Mouse (Mus musculus) left cerebral cortex, postnatal 4 days (tissue): ENCODE results near the gene Adh1. TPM values are rescaled to one million over a fixed set of nuclear protein-coding genes. Genes with fewer than 3 reads are reported as not detected.

Experiments
- DNase-seq: peaks from one replicate; pipeline ENCODE4 v3.0.0-alpha.2; 2022
- intact Hi-C: fragments of 180-260 bp; cut with DNase I; formaldehyde crosslinking; loops from one replicate; pipeline ENCODE4 v1.15.1; 2025
- total RNA-seq, 2 experiments: library from RNA; stranded (reverse); gene quantifications; 2 replicates each; pipeline ENCODE4 v1.2.3; 2021

The Adh1 gene
- total RNA-seq, 2 experiments from 2014 or later = 2.0 to 2.3 TPM

DNA sequence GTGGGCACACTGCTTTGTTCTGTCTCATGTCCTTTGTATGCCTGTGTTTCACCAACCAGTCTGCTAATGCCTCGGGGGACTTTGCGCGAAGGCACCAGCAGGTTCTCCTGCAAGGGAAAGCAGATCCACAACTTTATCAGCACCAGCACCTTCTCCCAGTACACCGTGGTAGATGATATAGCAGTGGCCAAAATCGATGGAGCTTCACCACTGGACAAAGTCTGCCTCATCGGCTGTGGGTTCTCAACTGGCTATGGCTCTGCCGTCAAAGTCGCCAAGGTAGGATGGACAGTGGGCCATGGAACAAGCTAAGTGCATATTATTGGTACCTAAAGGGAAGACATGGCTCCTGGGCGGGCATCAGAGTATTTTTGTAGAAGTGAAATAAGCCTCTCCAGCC, 21.8 kb downstream of the Adh1 start:
- DNase-seq = no peak
- intact Hi-C loops = no loop called here

GRCm38 (mm10) chr3:138283831-138284230, 23.0 kb downstream of the Adh1 start:
- intact Hi-C loops = no loop called here
- DNase-seq = no peak

DNA sequence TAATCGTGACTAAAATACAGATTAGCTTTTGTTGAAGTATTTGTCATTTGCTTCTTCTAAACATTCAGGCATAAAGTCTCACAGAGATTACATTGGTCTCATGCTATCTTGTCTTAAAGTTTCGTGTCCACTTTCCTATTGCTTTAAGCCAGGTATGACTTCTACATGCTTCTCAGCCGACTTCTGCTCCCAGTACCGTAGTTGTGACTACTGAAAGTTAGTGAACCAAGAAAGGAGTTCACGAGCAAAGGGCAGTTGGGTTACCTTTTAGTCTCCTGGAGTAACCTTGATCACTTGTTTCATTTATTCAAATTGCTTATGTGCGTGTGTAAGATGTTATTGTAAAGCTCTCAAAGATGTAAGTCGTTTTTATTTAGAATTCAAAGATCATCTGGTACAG, 25.2 kb downstream of the Adh1 start:
- no peak for DNase-seq
- intact Hi-C loops = no loop called here

GRCm38 (mm10) chr3:138287686-138288085, 26.9 kb downstream of the Adh1 start:
- intact Hi-C loops = no loop called here
- no peak for DNase-seq

DNA sequence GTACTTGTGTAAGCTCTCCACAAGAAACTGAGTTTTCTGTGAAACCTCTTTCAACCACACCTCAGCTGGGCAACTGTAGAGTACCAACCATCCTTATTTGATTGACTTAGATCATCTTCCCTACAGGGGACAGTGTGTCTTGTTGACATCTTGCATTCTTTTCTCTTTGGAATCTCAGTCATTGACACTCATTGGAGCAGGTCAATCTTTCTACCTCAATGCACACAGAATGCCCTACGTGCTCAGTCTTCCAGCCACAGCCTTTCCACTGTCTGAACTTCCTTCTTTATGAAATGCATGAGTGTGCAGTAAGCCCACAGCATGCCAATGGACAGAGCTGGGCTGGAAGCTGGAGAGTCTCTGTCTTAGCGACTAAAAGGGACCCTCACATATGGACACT, 29.9 kb downstream of the Adh1 start:
- intact Hi-C loops = no loop called here
- DNase-seq = no peak

DNA sequence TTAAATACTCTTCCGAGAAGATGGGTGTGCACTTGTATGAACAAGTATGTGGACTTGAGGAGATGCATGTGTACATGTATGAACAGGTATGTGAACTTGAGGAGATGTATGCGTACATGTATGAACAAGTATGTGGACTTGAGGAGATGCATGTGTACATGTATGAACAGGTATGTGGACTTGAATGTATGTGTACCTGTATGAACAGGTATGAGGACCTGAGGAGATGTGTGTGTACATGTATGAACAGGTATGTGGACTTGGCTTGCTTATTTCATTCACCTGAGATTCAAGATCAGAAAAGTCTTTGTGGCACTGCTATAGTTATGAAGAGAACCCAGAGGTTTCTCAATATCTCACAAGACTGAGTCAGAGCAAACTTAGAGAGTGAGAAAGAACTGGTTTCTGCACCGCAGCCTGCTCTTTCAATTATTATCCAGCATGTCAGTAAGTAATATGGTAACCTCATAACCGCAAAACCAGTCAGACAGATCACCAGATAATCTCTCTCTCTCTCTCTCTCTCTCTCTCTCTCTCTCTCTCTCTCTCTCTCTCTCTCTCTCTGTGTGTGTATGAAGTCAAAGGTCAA, 30.8 kb downstream of the Adh1 start:
- no peak for DNase-seq
- intact Hi-C loops = no loop called here

- intact Hi-C loops = no loop called here
- no peak for DNase-seq
Observed at GRCm38 (mm10) chr3:138293298-138293895, 32.6 kb downstream of the Adh1 start.

GRCm38 (mm10) chr3:138300130-138300529, 39.3 kb downstream of the Adh1 start:
- intact Hi-C loops = no loop called here
- no peak for DNase-seq

DNA sequence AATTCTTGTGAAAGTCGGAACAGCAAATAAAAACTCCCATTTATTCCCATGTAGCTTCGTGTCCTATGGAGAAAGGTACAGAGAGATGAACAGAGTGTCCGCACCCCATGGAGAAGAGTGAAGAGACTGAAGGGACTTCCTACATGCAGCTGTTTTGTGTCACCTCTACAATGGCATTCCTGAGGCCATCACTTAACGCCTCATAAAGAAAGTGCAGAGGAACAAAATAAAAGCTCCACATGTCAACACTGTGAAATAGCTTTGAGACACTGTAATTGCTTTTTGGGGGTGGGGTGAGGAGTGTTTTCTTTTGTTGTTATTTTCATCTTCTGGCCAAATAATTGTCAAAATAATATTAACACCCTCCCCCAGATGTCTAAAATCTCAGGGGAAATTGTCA, 41.9 kb downstream of the Adh1 start:
- DNase-seq = no peak
- intact Hi-C loops = no loop called here

DNA sequence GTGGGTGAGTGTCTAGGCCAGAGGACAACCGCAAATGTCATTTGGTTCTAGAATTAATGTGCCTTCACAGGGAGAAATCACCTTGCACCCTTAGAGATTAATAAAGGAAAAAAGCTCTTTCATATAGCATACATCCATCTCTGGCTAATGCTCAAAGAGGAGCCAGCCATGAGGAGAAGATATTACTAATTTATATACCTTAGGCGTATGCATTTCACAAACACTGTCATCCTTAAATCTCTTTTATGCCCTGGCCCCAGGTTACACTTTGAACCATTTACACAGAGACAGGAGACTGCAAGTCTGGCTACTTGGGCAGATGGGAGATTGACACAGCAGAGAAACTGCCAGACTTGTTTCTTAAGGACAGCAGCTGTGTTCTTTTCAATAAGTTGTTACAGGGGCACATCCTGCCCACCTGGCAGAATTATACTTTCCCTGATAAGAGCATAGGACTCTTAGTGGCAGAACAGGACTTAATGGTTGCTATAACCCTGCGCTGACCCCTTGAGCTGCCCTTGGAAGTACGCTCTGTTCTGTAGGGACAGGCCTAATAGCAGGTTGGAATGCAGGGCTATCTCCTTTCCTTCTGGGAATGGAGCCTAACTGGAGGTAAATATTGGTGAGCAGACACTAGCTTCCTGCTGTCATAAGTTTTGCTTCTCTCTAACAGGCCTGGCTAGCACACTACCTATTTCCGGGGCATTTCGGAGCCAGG, 43.1 kb downstream of the Adh1 start:
- intact Hi-C loops = no loop called here
- no peak for DNase-seq

DNA sequence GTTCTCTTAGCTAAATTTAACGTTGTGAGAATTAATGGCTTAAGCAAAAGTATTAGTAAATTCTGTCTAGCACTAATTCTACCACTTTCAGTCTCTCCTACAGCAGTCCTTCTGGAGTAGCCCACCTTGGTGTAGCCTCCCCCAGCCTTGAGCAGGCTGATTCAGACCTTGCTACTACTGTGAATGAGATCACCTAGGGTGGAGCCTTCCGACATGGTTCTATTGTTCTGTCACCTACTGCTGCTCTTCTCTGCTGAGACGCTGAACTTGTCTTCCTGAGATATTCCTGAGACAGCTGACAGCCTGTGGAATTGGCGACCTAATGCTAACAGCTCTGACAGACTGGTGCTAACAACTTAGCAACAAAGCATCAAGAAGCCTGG, 43.7 kb downstream of the Adh1 start:
- DNase-seq = no peak
- intact Hi-C loops = no loop called here

GRCm38 (mm10) chr3:138305486-138306289, 44.9 kb downstream of the Adh1 start:
- intact Hi-C loops = no loop called here
- no peak for DNase-seq

GRCm38 (mm10) chr3:138306290-138306683, 45.5 kb downstream of the Adh1 start:
- no peak for DNase-seq
- intact Hi-C loops = no loop called here

DNA sequence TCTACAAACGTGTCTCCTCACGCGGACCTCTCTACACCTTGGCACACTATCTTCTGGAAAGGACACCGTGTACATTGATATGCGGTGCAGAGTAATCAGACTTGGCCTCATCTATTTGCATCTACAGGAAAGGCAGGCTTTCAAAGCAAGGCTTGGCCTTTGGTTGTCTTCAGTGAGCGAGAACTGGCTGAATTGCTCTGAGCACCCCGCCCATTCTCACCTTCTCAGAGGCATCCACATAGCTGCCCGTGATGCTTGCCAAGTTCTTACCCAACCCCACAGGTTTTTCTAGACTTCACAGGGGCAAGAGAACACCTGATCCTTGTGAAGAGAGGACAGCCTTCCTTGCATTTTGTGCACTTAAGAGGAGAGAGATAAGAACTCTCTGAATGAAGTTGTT, 49.1 kb downstream of the Adh1 start:
- no peak for DNase-seq
- intact Hi-C loops = no loop called here

- no peak for DNase-seq
- intact Hi-C loops = no loop called here
Observed at GRCm38 (mm10) chr3:138311015-138311414, 50.2 kb downstream of the Adh1 start.

- intact Hi-C loops = no loop called here
Observed at GRCm38 (mm10) chr3:138312965-138313364, 52.2 kb downstream of the Adh1 start, which contains the start of gene Adh6a. TSS of gene Adh6a (plus strand) at chr3:138313286.

DNA sequence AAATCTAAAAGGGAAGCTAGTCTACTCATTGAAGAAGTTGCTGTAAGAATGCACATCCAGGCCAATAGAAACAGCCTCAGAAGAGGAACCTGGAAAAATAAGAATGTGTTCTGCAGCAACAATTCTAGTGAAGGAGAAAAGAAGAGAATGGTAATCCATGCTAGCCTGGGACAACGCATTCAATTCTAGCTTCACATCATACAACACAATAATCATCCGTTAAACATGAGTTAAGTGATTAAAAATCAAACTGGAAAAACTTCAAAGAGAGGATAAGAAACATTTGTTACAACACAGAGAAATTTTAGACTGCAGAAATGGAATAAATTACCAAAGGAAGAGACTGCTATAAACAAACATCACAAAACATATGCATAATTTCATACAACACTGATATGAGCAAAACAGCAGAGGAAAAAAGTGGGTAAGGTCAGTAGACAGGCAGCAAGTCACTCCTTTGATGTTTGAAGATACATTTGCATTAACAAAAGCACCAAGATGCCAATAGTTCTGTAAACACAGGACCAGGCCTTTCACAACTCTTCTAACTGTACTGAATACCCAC, 56.2 kb downstream of the Adh1 start:
- DNase-seq = no peak
- intact Hi-C loops = no loop called here

More at GRCm38 (mm10) chr3:138312965-138313364, 52.2 kb downstream of the Adh1 start, which contains the start of gene Adh6a:
- DNase-seq = no peak

DNA sequence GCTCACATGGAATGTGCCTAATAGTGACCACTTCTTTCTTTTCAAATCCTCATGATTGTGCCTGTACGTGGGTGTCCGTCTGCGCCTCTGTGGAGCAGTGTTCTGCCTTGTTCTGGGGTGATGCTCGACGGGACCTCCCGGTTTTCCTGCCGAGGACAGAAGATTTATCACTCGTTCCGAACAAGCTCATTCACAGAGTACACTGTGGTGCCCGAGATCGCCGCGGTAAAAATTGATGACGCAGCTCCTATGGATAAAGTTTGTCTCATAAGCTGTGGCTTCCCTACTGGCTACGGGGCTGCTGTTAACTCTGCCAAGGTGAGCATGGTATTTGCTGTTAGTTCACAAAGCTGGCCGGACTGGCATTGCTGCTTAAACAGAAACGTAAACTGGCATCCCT, 64.2 kb downstream of the Adh1 start:
- no peak for DNase-seq
- intact Hi-C loops = no loop called here

- DNase-seq = no peak
- intact Hi-C loops = no loop called here
Observed at GRCm38 (mm10) chr3:138325466-138325865, 64.7 kb downstream of the Adh1 start.

- no peak for DNase-seq
- intact Hi-C loops = no loop called here
Observed at GRCm38 (mm10) chr3:138333910-138334309, 73.1 kb downstream of the Adh1 start.

GRCm38 (mm10) chr3:138334320-138334719, 73.5 kb downstream of the Adh1 start:
- DNase-seq = no peak
- intact Hi-C loops = no loop called here
